Mouse (Mus musculus): ENCODE measurements around the gene Dhrs3. TPM values are rescaled to one million over a fixed set of nuclear protein-coding genes. Genes with fewer than 3 reads are reported as not detected.

Dhrs3 gene
- total and polyA plus RNA-seq, 3 experiments, result 7.9 to 37.7 (median 10.5) TPM

DNA sequence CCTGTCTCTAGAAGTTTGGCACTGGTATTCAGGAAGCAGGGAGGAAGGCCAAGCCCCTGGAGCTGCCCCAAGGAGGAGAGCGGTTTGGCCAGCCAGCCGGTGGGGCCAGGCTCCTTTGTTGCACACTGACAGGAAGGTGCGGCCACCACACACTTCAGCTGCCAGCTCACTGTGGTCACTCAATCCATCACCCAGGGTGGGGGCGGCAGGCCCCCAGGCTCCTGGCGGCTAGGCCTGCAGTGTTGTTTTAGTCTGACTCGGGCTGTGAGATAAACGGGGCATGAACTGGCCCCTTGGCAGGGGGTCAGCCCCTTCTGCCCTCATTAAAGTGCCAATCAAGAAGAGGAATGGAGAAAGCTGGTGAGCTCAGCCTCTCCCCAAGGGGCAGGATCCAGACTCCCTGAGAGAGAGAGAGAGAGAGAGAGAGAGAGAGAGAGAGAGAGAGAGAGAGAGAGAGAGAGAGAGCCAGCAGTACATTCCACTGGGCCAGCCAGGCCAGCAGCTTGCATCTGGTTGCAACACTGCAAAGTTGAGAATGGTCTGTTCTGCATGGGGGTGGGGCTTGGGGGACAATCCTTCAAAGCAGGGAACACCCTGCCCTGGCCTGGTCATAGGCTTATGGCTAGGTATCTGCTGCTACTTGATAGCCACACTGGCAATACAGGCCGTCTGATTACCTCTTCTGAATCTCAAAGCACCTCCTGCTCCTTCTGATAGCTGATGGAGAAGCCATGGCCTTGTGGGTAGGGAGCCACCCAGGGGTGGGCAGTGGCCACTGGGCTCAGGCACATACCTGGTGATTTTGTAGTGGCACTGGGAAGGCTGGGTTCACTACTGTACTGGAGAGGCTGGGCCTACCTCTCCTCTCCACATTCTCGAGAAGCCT, 57.1 kb downstream of the Dhrs3 start:
- Histone ChIP-seq H3K4me3 (replicated peaks in 1 of 3; ENCODE audit: low read depth in 2 of 3, low read length in 2 of 3, poor library complexity in 1 of 3) (no peak overlapping the region), H3K27ac (ENCODE audit: insufficient read depth, low read depth) (no peak overlapping the region), H3K4me1 (ENCODE audit: control insufficient read depth in 1 of 2, insufficient read depth in 2 of 2) (peaks cover 7 to 16% of the 10 kb centered on the region in 2 experiments; a peak in 3 of 4 replicates), H3K79me2 (replicated peaks; ENCODE audit: control insufficient read depth, extremely low read depth, insufficient read depth, poor library complexity, severe bottlenecking) (no peaks in the 10 kb centered on the region), H3K9ac (ENCODE audit: insufficient read depth, low read depth) (no peak overlapping the region), H3K4me2 (ENCODE audit: insufficient read depth, low read depth, poor library complexity, severe bottlenecking) (no peak overlapping the region), H3K27me3 (replicated peaks) (no peaks in the 10 kb centered on the region), H3K9me3 (replicated peaks; ENCODE audit: low read length) (no peaks in the 10 kb centered on the region), H3K36me3 (replicated peaks in 1 of 2; ENCODE audit: control insufficient read depth in 1 of 2, insufficient read depth in 1 of 2, low read length in 1 of 2) (no peaks in the 10 kb centered on the region)
- dilution Hi-C loops (cut with MboI; ENCODE audit: extremely low pct_ligation_motif_present, extremely low pct_unique_long_range_greater_than_20kb, low sequenced_read_pairs) (no loop called here), in situ Hi-C loops (cut with MboI; ENCODE audit: low pct_ligation_motif_present, low pct_unique_long_range_greater_than_20kb, low sequenced_read_pairs) (no loop called here)
- DNase-seq (ENCODE audit: extremely low read depth), result no peak
- no peak for TF ChIP-seq ZMIZ1 (IDR thresholded peaks at IDR 0.05; ENCODE audit: low read depth, low read length)
- TF ChIP-seq MEF2A (IDR thresholded peaks at IDR 0.05; ENCODE audit: borderline replicate concordance, low read depth, low read length), result no peak
- no peak for TF ChIP-seq POLR2A (IDR thresholded peaks at IDR 0.05; ENCODE audit: low read depth, low read length)
- no peak for TF ChIP-seq HCFC1 (IDR thresholded peaks at IDR 0.05; ENCODE audit: low read depth, low read length)
- no peak for TF ChIP-seq SIN3A (IDR thresholded peaks at IDR 0.05; ENCODE audit: low read length)
- no peak for TF ChIP-seq MXI1 (IDR thresholded peaks at IDR 0.05; ENCODE audit: low read depth, low read length)
- no peak for TF ChIP-seq ETS1 (conservative IDR thresholded peaks at IDR 0.05; ENCODE audit: low read depth, low read length)
- TF ChIP-seq BHLHE40 (IDR thresholded peaks at IDR 0.05; ENCODE audit: low read depth, low read length), result no peak
- TF ChIP-seq POLR2AphosphoS2 (IDR thresholded peaks at IDR 0.05; ENCODE audit: low read depth, low read length), result no peak

DNA sequence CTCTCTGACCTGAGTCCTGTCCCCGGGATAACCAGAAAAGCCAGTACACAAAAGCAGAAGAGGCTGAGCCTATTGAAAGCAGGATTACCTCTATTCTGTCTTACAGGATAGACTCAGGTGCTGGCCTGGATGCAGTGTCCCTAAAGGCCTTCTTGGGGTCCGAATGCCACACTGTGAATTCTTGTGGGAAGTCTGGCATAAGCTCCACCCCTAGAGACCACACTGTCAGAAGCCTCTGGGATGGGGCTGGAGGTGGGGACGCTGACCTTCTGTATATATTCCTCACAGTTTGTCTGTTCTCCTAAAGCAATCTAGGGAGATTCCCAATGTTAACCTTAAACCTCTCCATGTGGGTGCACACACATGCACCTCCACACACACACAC, 57.7 kb downstream of the Dhrs3 start:
- in situ Hi-C loops (cut with MboI; ENCODE audit: low pct_ligation_motif_present, low pct_unique_long_range_greater_than_20kb, low sequenced_read_pairs), result no loop called here
- no peak overlapping the region for H3K4me3 ChIP-seq (replicated peaks in 1 of 3; ENCODE audit: low read depth in 2 of 3, low read length in 2 of 3, poor library complexity in 1 of 3)
- H3K4me2 ChIP-seq (ENCODE audit: insufficient read depth, low read depth, poor library complexity, severe bottlenecking), result no peak overlapping the region
- H3K79me2 ChIP-seq (replicated peaks; ENCODE audit: control insufficient read depth, extremely low read depth, insufficient read depth, poor library complexity, severe bottlenecking), result no peaks in the 10 kb centered on the region
- H3K27me3 ChIP-seq (replicated peaks), result no peaks in the 10 kb centered on the region
- H3K27ac ChIP-seq (ENCODE audit: insufficient read depth, low read depth), result no peak overlapping the region
- no peaks in the 10 kb centered on the region for H3K9me3 ChIP-seq (replicated peaks; ENCODE audit: low read length)
- no peaks in the 10 kb centered on the region for H3K36me3 ChIP-seq (replicated peaks in 1 of 2; ENCODE audit: control insufficient read depth in 1 of 2, insufficient read depth in 1 of 2, low read length in 1 of 2)
- dilution Hi-C loops (cut with MboI; ENCODE audit: extremely low pct_ligation_motif_present, extremely low pct_unique_long_range_greater_than_20kb, low sequenced_read_pairs), result no loop called here
- peaks cover 7 to 16% of the 10 kb centered on the region in 2 experiments; a peak in 3 of 4 replicates for H3K4me1 ChIP-seq (ENCODE audit: control insufficient read depth in 1 of 2, insufficient read depth in 2 of 2)
- DNase-seq (ENCODE audit: extremely low read depth), result no peak
- TF ChIP-seq JUND (conservative IDR thresholded peaks at IDR 0.05; ENCODE audit: low read depth, low read length) (no peak), MAFK (IDR thresholded peaks at IDR 0.05; ENCODE audit: insufficient replicate concordance, low read length) (no peak), MEF2A (IDR thresholded peaks at IDR 0.05; ENCODE audit: borderline replicate concordance, low read depth, low read length) (no peak), ZMIZ1 (IDR thresholded peaks at IDR 0.05; ENCODE audit: low read depth, low read length) (no peak), POLR2AphosphoS2 (IDR thresholded peaks at IDR 0.05; ENCODE audit: low read depth, low read length) (no peak), EP300 (IDR thresholded peaks at IDR 0.05; ENCODE audit: low read length) (no peak), ZNF384 (IDR thresholded peaks at IDR 0.05; ENCODE audit: low read depth, low read length) (no peak), RCOR1 (conservative IDR thresholded peaks at IDR 0.05; ENCODE audit: low read depth, low read length) (no peak), BHLHE40 (IDR thresholded peaks at IDR 0.05; ENCODE audit: low read depth, low read length) (no peak), NRF1 (IDR thresholded peaks at IDR 0.05; ENCODE audit: low read depth, low read length) (no peak), CHD1 (IDR thresholded peaks at IDR 0.05; ENCODE audit: low read depth, low read length) (no peak), UBTF (IDR thresholded peaks at IDR 0.05; ENCODE audit: low read depth, low read length) (no peak), HCFC1 (IDR thresholded peaks at IDR 0.05; ENCODE audit: low read depth, low read length) (no peak), PAX5 (IDR thresholded peaks at IDR 0.05; ENCODE audit: low read length) (no peak)
- no peak overlapping the region for H3K9ac ChIP-seq (ENCODE audit: insufficient read depth, low read depth)
